Mouse (Mus musculus) heart, embryonic 11.5 days (tissue): ENCODE data around the gene Myo1c. TPM values are rescaled to one million over a fixed set of nuclear protein-coding genes. Genes with fewer than 3 reads are reported as not detected.

Source experiments
- ATAC-seq: fragments of 200-750 bp; cut with Nextera tagmentation; replicated peaks from 2 replicates; pipeline ENCODE4 v1.8.0; 2017; ENCODE audit warnings: moderate library complexity; ENCODE audit not compliant: insufficient number of reproducible peaks, low FRiP score, low TSS enrichment
- H3K27ac ChIP-seq: fragments of 300-500 bp; sonication (generic); 2 replicates; pipeline ENCODE4 v1.5.1; 2014; ENCODE audit warnings: mild to moderate bottlenecking, low read depth, low read length
- H3K27me3 ChIP-seq: fragments of 300-500 bp; sonication (generic); 2 replicates; pipeline ENCODE4 v1.6.1; 2014; ENCODE audit warnings: mild to moderate bottlenecking, low read length, mixed read lengths; ENCODE audit not compliant: control insufficient read depth, insufficient read depth
- H3K36me3 ChIP-seq: fragments of 300-500 bp; sonication (generic); 2 replicates; pipeline ENCODE4 v1.6.1; 2014; ENCODE audit warnings: mild to moderate bottlenecking, low read length, moderate library complexity, mixed read lengths; ENCODE audit not compliant: control insufficient read depth, insufficient read depth
- H3K4me1 ChIP-seq: fragments of 300-500 bp; sonication (generic); 2 replicates; pipeline ENCODE4 v1.6.1; 2014; ENCODE audit warnings: low read length; ENCODE audit not compliant: control insufficient read depth, insufficient read depth
- H3K4me2 ChIP-seq: fragments of 300-500 bp; sonication (generic); 2 replicates; pipeline ENCODE4 v1.6.1; 2014; ENCODE audit warnings: mild to moderate bottlenecking, moderate library complexity
- H3K4me3 ChIP-seq: fragments of 300-500 bp; sonication (generic); 2 replicates; pipeline ENCODE4 v1.5.1; 2014; ENCODE audit warnings: low read depth, low read length
- H3K9ac ChIP-seq: fragments of 300-500 bp; sonication (generic); 2 replicates; pipeline ENCODE4 v1.6.1; 2014; ENCODE audit warnings: mild to moderate bottlenecking, low read depth, low read length, moderate library complexity
- H3K9me3 ChIP-seq: fragments of 300-500 bp; sonication (generic); replicated peaks from 2 replicates; pipeline ENCODE4 v1.6.1; 2016; ENCODE audit warnings: low read length; ENCODE audit not compliant: control insufficient read depth
- WGBS: fragments of 180-500 bp; shearing (Covaris S2); extraction: QIAGEN DNeasy Blood & Tissue Kit; methylation state at CpG from one replicate; pipeline ENCODE4 v1.1.7; 2014; ENCODE audit not compliant: insufficient replicate concordance; 5-methylcytosine and 5-hydroxymethylcytosine counted together
- polyA plus RNA-seq: library from polyadenylated mRNA; unstranded; fragments of >200 nt; fragmentation: Nextera tagmentation; extraction: Ambion mirVana; gene quantifications from 2 replicates; pipeline ENCODE4 v1.2.1, GENCODE M21; 2014

Gene Myo1c
- polyA plus RNA-seq, 1 experiment from 2014 or later = 33.0 TPM

DNA sequence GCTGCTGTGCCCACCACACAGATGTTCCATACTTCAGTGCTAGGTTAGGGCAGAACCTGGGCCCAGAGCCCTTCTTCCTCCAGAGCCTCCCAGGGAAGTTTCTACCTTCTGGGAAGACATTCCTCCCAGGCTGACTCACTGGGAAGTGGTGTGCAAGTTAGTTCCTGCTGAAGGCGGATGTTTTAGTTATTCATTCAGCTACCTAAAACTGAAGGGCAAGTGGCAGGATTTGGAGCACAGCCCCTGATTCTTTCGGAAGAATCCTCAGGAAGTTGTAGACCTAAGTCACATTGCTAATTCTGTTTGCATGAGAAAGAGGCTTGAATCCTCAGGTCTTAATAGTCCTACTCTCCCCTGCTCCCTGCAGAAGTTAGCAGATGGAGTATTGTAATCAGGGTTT lies 28.9 kb upstream of the Myo1c start:
- WGBS = 78% methylated on average over 2 of the region's 2 CpGs

GRCm38 (mm10) chr11:75622588-75623329 lies 27.5 kb upstream of the Myo1c start:
- no peak for ATAC-seq
- Histone ChIP-seq H3K4me2 (no peak overlapping the region), H3K9me3 (no peaks in the 10 kb centered on the region), H3K36me3 (peaks cover 24% of the 10 kb centered on the region), H3K4me1 (peaks cover 25% of the 10 kb centered on the region), H3K9ac (no peak overlapping the region), H3K27ac (peak overlapping the region; percentile 51; the same call in 1 of the 2 replicates), H3K27me3 (no peaks in the 10 kb centered on the region), H3K4me3 (no peak overlapping the region)
- 64% methylated on average over 2 of the region's 2 CpGs for WGBS

More for the DNA sequence above, 28.9 kb upstream of the Myo1c start:
- Histone ChIP-seq H3K9ac (no peak overlapping the region), H3K9me3 (no peaks in the 10 kb centered on the region), H3K27me3 (no peaks in the 10 kb centered on the region), H3K4me3 (no peak overlapping the region), H3K36me3 (peaks cover 26% of the 10 kb centered on the region), H3K4me2 (no peak overlapping the region), H3K4me1 (peaks cover 25% of the 10 kb centered on the region), H3K27ac (no peak overlapping the region)
- ATAC-seq = no peak

- peak overlapping the region; percentile 47; the same call in 1 of the 2 replicates for H3K9ac ChIP-seq
- ATAC-seq = 0 out of 2 replicates have a peak, but pooled peaks have one; percentile 41
- peaks cover 21% of the 10 kb centered on the region for H3K36me3 ChIP-seq
Measured at GRCm38 (mm10) chr11:75624102-75624554, 26.2 kb upstream of the Myo1c start.

DNA sequence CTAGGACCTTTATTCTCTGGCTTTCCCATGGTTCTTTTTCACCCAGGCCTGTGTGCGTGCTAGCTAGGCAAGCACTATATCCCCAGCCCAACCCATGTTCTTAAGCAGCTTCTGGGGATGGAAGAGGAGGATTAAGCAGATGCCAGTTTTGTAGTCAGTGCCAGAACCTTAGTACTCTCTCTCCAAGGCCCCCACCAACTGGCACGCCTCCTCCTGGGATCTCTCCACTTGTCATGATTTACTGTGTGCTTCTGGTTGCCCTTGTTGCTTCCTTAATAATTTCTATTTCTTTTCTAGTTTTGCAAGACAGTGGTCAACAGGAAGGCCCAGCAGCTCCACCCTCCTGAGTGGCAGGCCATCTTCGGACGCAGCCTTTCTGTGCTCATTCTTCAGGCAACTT lies 24.5 kb upstream of the Myo1c start:
- Histone ChIP-seq H3K9me3 (no peaks in the 10 kb centered on the region), H3K4me1 (peaks cover 31% of the 10 kb centered on the region), H3K36me3 (peaks cover 7% of the 10 kb centered on the region), H3K4me3 (no peak overlapping the region), H3K4me2 (no peak overlapping the region), H3K9ac (no peak overlapping the region), H3K27ac (no peak overlapping the region), H3K27me3 (no peaks in the 10 kb centered on the region)
- no peak for ATAC-seq
- 95% methylated on average over 4 of the region's 4 CpGs for WGBS

More at GRCm38 (mm10) chr11:75624102-75624554, 26.2 kb upstream of the Myo1c start:
- Histone ChIP-seq H3K4me1 (peaks cover 25% of the 10 kb centered on the region), H3K27me3 (no peaks in the 10 kb centered on the region), H3K4me3 (no peak overlapping the region), H3K27ac (peak overlapping the region; percentile 91), H3K4me2 (peak overlapping the region; percentile 14; the same call in 1 of the 2 replicates), H3K9me3 (no peaks in the 10 kb centered on the region)
- 26% methylated on average over 2 of the region's 2 CpGs for WGBS

DNA sequence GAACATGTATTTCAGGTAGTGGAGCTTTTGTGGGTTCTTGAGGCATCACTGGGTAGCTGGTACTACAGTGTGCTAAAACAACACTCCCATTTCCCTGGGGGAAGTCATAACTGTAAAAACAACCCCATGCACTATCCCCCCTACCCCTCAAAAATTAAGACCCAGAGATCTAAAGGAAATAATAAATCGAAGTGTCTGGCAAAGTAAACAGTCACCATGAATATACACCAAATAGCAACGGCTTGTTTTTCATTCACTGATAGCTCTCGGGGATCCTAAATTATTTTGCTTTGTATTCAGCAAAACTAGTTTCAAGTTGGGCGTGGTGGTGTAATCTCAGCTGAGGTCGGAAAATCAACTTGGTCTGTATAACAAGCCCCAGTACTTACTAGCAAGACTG lies 20.2 kb upstream of the Myo1c start:
- H3K4me2 ChIP-seq = peak overlapping the region; percentile 90
- 11% methylated on average over 5 of the region's 5 CpGs for WGBS
- no peak for ATAC-seq
- H3K27ac ChIP-seq = peak overlapping the region; percentile 74; the same call in 1 of the 2 replicates
- no peaks in the 10 kb centered on the region for H3K9me3 ChIP-seq
- H3K27me3 ChIP-seq = no peaks in the 10 kb centered on the region
- H3K9ac ChIP-seq = peak overlapping the region; percentile 78
- H3K4me1 ChIP-seq = peaks cover 18% of the 10 kb centered on the region
- H3K4me3 ChIP-seq = peak overlapping the region; percentile 80
- H3K36me3 ChIP-seq = 0 out of 2 replicates have a peak, but pooled peaks cover 4% of the 10 kb centered on the region

- Histone ChIP-seq H3K9ac (peak within 1 kb of the TSS; percentile 78), H3K36me3 (0 out of 2 replicates have a peak, but pooled peaks cover 4% of the 10 kb centered on the region), H3K27me3 (no peaks in the 10 kb centered on the region), H3K9me3 (no peaks in the 10 kb centered on the region), H3K4me1 (peaks cover 18% of the 10 kb centered on the region), H3K27ac (peak within 1 kb of the TSS; percentile 74; the same call in 1 of the 2 replicates), H3K4me2 (peak within 1 kb of the TSS; percentile 90), H3K4me3 (peak within 1 kb of the TSS; percentile 80)
- ATAC-seq = peak; percentile 99
- under 1% methylated on average over 53 of the region's 53 CpGs for WGBS
Measured at GRCm38 (mm10) chr11:75630645-75631229, 19.6 kb upstream of the Myo1c start, which contains the start of gene Inpp5k. Inpp5k (plus strand) TSS chr11:75630988.

DNA sequence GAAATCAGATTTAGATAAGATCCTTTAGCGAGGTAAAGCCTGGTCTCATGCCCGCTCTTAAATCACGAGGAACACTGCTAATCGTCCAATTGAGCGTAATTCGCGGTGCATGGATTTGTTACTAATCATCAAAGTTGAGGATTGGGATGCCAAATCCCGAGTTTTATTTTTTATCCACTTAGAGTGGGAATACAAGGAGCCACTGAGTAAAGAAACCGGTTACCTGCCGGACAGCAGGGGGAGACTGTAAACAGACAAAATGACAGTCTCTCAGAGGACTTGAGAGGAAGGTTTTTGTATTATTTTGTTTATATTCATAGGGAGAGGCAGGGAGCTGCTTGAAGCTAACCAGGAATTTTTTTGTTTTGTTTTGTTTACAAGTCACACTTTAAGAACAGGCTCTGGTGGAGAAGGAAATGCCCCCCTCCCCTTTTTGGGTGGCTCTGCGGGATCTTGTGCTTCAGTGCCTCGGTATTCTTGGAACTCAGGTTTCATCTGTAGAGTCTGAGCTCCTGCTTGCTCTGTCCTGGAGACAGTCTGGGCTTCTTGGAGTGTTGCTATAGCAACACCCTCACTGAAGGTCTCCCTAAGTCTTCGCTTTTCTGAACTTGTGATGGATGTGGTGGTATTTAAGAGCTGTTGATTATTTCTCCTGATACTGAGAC lies 18.6 kb upstream of the Myo1c start:
- peak overlapping the region; percentile 90 for H3K4me2 ChIP-seq
- H3K4me1 ChIP-seq = peaks cover 18% of the 10 kb centered on the region
- H3K9me3 ChIP-seq = no peaks in the 10 kb centered on the region
- H3K9ac ChIP-seq = peak overlapping the region; percentile 77
- ATAC-seq = no peak
- H3K27ac ChIP-seq = no peak overlapping the region; the same call in 1 of the 2 replicates
- H3K27me3 ChIP-seq = no peaks in the 10 kb centered on the region
- 12% methylated on average over 13 of the region's 13 CpGs for WGBS
- peak overlapping the region; percentile 80 for H3K4me3 ChIP-seq
- H3K36me3 ChIP-seq = 0 out of 2 replicates have a peak, but pooled peaks cover 2% of the 10 kb centered on the region

DNA sequence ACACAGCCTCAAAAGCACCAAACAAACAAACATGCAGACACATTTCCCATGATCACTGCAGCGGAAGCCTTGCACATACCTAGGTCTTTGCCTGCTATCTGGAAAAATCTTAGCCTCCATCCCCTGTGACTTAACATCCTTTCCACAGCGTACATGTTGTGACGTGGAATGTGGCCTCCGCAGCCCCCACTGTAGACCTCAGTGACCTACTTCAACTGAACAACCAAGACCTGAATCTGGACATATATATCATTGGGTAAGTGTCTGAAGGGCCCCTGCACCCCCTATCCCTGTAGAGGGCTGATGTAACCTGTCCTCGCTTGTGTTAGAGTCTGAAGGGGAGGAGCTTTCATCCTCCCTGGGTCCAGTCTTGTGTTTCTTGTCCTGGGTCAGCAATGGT lies 17.4 kb upstream of the Myo1c start:
- Histone ChIP-seq H3K4me2 (no peak overlapping the region), H3K4me1 (peaks cover 18% of the 10 kb centered on the region), H3K27ac (no peak overlapping the region), H3K36me3 (peaks cover 4% of the 10 kb centered on the region), H3K9me3 (no peaks in the 10 kb centered on the region), H3K27me3 (no peaks in the 10 kb centered on the region), H3K4me3 (no peak overlapping the region), H3K9ac (no peak overlapping the region)
- no peak for ATAC-seq
- WGBS = 89% methylated on average over 5 of the region's 5 CpGs
